Mouse (Mus musculus) heart, adult 2 months (tissue): ENCODE measurements around the gene Zfp704. TPM values are rescaled to one million over a fixed set of nuclear protein-coding genes. Genes with fewer than 3 reads are reported as not detected.
"Not testable (repeated sequence)": the region's sequence is repeated elsewhere in the genome, so short reads cannot be mapped to it uniquely, and the experiment has no call there.

Source experiments
- DNase-seq, 2 experiments: peaks; one replicate each; pipeline ENCODE4 v3.0.0; 2021
- H3K27ac ChIP-seq: fragments of 200-600 bp; 2 replicates; pipeline ENCODE4 v1.8.1; 2022
- H3K27me3 ChIP-seq: fragments of 200-500 bp; 2 replicates; pipeline ENCODE4 v1.6.1; 2012; ENCODE audit warnings: mild to moderate bottlenecking, low read length, inconsistent platforms, mixed read lengths; ENCODE audit not compliant: control insufficient read depth, insufficient read depth
- H3K36me3 ChIP-seq: fragments of 200-500 bp; 2 replicates; pipeline ENCODE4 v1.6.1; 2012; ENCODE audit warnings: low read length, inconsistent platforms; ENCODE audit not compliant: control insufficient read depth, insufficient read depth
- H3K4me1 ChIP-seq: fragments of 200-500 bp; 2 replicates; pipeline ENCODE4 v1.6.1; 2011; ENCODE audit warnings: low read length; ENCODE audit not compliant: control insufficient read depth, insufficient read depth
- H3K4me3 ChIP-seq: fragments of 200-600 bp; 2 replicates; pipeline ENCODE4 v1.8.1; 2022
- H3K79me2 ChIP-seq: fragments of 200-500 bp; replicated peaks from 2 replicates; pipeline ENCODE4 v1.6.1; 2012; ENCODE audit warnings: mild to moderate bottlenecking, inconsistent platforms, low read length, moderate library complexity, mixed read lengths; ENCODE audit not compliant: control insufficient read depth, insufficient read depth
- H3K9ac ChIP-seq: fragments of 200-500 bp; 2 replicates; pipeline ENCODE4 v1.6.1; 2012; ENCODE audit warnings: low read depth, mild to moderate bottlenecking, control low read depth, inconsistent platforms, low read length, mixed read lengths
- CTCF ChIP-seq: fragments of 200-600 bp; IDR thresholded peaks from 2 replicates; pipeline ENCODE4 v1.8.1; 2022; ENCODE audit warnings: antibody characterized with exemption, mild to moderate bottlenecking, moderate library complexity
- EP300 ChIP-seq: fragments of 200-500 bp; IDR thresholded peaks from 2 replicates; pipeline ENCODE4 v1.6.1; 2011; ENCODE audit warnings: low read depth, low read length, control low read depth; ENCODE audit not compliant: insufficient read depth
- POLR2A ChIP-seq: fragments of 200-500 bp; IDR thresholded peaks from 2 replicates; pipeline ENCODE4 v1.6.1; 2011; ENCODE audit warnings: mild to moderate bottlenecking, low read depth, low read length, control low read depth; ENCODE audit not compliant: insufficient read depth
- WGBS: fragments of 180-500 bp; shearing (Covaris S2); methylation state at CpG from one replicate; pipeline ENCODE4 v1.1.7; 2018; 5-methylcytosine and 5-hydroxymethylcytosine counted together
- intact Hi-C: fragments of 180-260 bp; cut with DNase I; formaldehyde crosslinking; loops from one replicate; pipeline ENCODE4 v1.15.1; 2025
- polyA plus RNA-seq: library from polyadenylated mRNA; depleted of rRNA; stranded (reverse); fragments of >200 nt; gene quantifications from 2 replicates; pipeline ENCODE4 v1.2.3, GENCODE M21; 2012
- total RNA-seq, 2 experiments: library from RNA; stranded (reverse); gene quantifications; 2 replicates each; pipeline ENCODE4 v1.2.3; 2021

Gene Zfp704
- total and polyA plus RNA-seq, 3 experiments, result 3.3 to 14.2 (median 13.4) TPM

GRCm38 (mm10) chr3:9570782-9571181 is 39.1 kb downstream of the Zfp704 start:
- Histone ChIP-seq H3K4me3 (no peak overlapping the region), H3K9ac (no peak overlapping the region), H3K4me1 (peaks cover 8% of the 10 kb centered on the region), H3K27me3 (no peaks in the 10 kb centered on the region), H3K79me2 (0 out of 2 replicates have a peak, but pooled peaks cover 3% of the 10 kb centered on the region), H3K27ac (no peak overlapping the region), H3K36me3 (no peaks in the 10 kb centered on the region)
- no peak for DNase-seq
- TF ChIP-seq CTCF (no peak), EP300 (no peak), POLR2A (no peak)
- intact Hi-C loops, result no loop called here
- WGBS, result 68% methylated on average over 4 of the region's 4 CpGs

- H3K27me3 ChIP-seq, H3K4me1 ChIP-seq, intact Hi-C loops, H3K27ac ChIP-seq, DNase-seq, H3K9ac ChIP-seq, H3K4me3 ChIP-seq, H3K36me3 ChIP-seq, H3K79me2 ChIP-seq: not testable (repeated sequence)
- 98% methylated on average over 4 of the region's 4 CpGs for WGBS
Measured at GRCm38 (mm10) chr3:9569706-9570105, 40.2 kb downstream of the Zfp704 start.

GRCm38 (mm10) chr3:9568565-9569228 is 41.2 kb downstream of the Zfp704 start:
- WGBS, result 89% methylated on average over 10 of the region's 10 CpGs

GRCm38 (mm10) chr3:9567948-9568347 is 41.9 kb downstream of the Zfp704 start:
- TF ChIP-seq CTCF (no peak), EP300 (no peak), POLR2A (no peak)
- 0 out of 2 replicates have a peak, but pooled peaks cover 3% of the 10 kb centered on the region for H3K79me2 ChIP-seq

More at GRCm38 (mm10) chr3:9568565-9569228, 41.2 kb downstream of the Zfp704 start:
- Histone ChIP-seq H3K27ac (no peak overlapping the region), H3K4me3 (no peak overlapping the region), H3K9ac (no peak overlapping the region), H3K36me3 (no peaks in the 10 kb centered on the region), H3K79me2 (0 out of 2 replicates have a peak, but pooled peaks cover 3% of the 10 kb centered on the region), H3K27me3 (no peaks in the 10 kb centered on the region), H3K4me1 (peaks cover 2% of the 10 kb centered on the region)
- no peak for DNase-seq
- intact Hi-C loops, result no loop called here
- TF ChIP-seq CTCF, result no peak
- no peak for TF ChIP-seq POLR2A
- no peak for TF ChIP-seq EP300

GRCm38 (mm10) chr3:9566831-9567230 is 43.1 kb downstream of the Zfp704 start:
- Histone ChIP-seq H3K4me3 (no peak overlapping the region), H3K36me3 (no peaks in the 10 kb centered on the region), H3K4me1 (no peaks in the 10 kb centered on the region), H3K9ac (no peak overlapping the region), H3K79me2 (0 out of 2 replicates have a peak, but pooled peaks cover 3% of the 10 kb centered on the region), H3K27ac (no peak overlapping the region), H3K27me3 (no peaks in the 10 kb centered on the region)
- no peak for TF ChIP-seq POLR2A
- TF ChIP-seq EP300, result no peak
- no peak for DNase-seq
- 88% methylated on average over 3 of the region's 3 CpGs for WGBS
- intact Hi-C loops, result no loop called here

More at GRCm38 (mm10) chr3:9567948-9568347, 41.9 kb downstream of the Zfp704 start:
- Histone ChIP-seq H3K27me3 (no peaks in the 10 kb centered on the region), H3K4me3 (no peak overlapping the region), H3K4me1 (no peaks in the 10 kb centered on the region), H3K27ac (no peak overlapping the region), H3K9ac (no peak overlapping the region), H3K36me3 (no peaks in the 10 kb centered on the region)
- no peak for DNase-seq
- intact Hi-C loops, result no loop called here
- 78% methylated on average over 8 of the region's 8 CpGs for WGBS

- no peak overlapping the region for H3K4me3 ChIP-seq
- H3K79me2 ChIP-seq, result peaks cover 7% of the 10 kb centered on the region; the same call in 1 of the 2 replicates
- H3K9ac ChIP-seq, result no peak overlapping the region
- no peak for DNase-seq
- no peaks in the 10 kb centered on the region for H3K27me3 ChIP-seq
- no peaks in the 10 kb centered on the region for H3K36me3 ChIP-seq
- 61% methylated on average over 7 of the region's 7 CpGs for WGBS
- no peaks in the 10 kb centered on the region for H3K4me1 ChIP-seq
- intact Hi-C loops, result no loop called here
- no peak overlapping the region for H3K27ac ChIP-seq
- TF ChIP-seq POLR2A, result no peak
- no peak for TF ChIP-seq EP300
- TF ChIP-seq CTCF, result no peak
Measured at GRCm38 (mm10) chr3:9563562-9563961, 46.3 kb downstream of the Zfp704 start.
